8 mouse cellular contexts compared by ENCODE assay signal in genomic region chr16:13448051-13448705, GRCm38 (mm10).
DNase-seq lines count a peak whose midpoint lies in the region; ATAC-seq and TF ChIP-seq lines count a peak whose summit lies in the region.

No protein-coding gene starts in this region.

- no peak for TF ChIP-seq CTCF in Patski (IDR thresholded peaks at IDR 0.05)
- TF ChIP-seq CTCF in kidney, postnatal 0 days (IDR thresholded peaks at IDR 0.05; ENCODE audit: low read depth): no peak

- H3K9ac ChIP-seq in embryonic facial prominence, embryonic 11.5 days (replicated peaks; ENCODE audit: low read length): peak overlapping the region; percentile 76
- H3K9ac ChIP-seq in heart, embryonic 11.5 days (ENCODE audit: low read depth, low read length): peak overlapping the region; percentile 80
- H3K9ac ChIP-seq in kidney, postnatal 0 days (ENCODE audit: low read depth, low read length): peak overlapping the region; percentile 69

- H3K27ac ChIP-seq in embryonic facial prominence, embryonic 11.5 days (replicated peaks; ENCODE audit: low read depth, low read length): no peak overlapping the region
- H3K27ac ChIP-seq in heart, embryonic 11.5 days (ENCODE audit: low read depth, low read length): no peak overlapping the region
- H3K27ac ChIP-seq in kidney, postnatal 0 days: no peak overlapping the region

- no peaks in the 10 kb centered on the region for H3K9me3 ChIP-seq in embryonic facial prominence, embryonic 11.5 days (replicated peaks; ENCODE audit: control insufficient read depth, low read length)
- H3K9me3 ChIP-seq in heart, embryonic 11.5 days (replicated peaks; ENCODE audit: control insufficient read depth, low read length): no peaks in the 10 kb centered on the region
- no peaks in the 10 kb centered on the region for H3K9me3 ChIP-seq in kidney, postnatal 0 days (replicated peaks; ENCODE audit: low read length)

- CTCF ChIA-PET in Patski (lab: Charles Lee): interaction anchor here (2.0 kb wide), 1 partner anchor 10 kb away, joined by 6 read pairs; no protein-coding TSS in a partner anchor

- ATAC-seq in Patski: peak; percentile 47
- peak; percentile 60 for ATAC-seq in embryonic facial prominence, embryonic 11.5 days (replicated peaks; ENCODE audit: insufficient number of reproducible peaks, low FRiP score, low TSS enrichment, low read depth)
- ATAC-seq in heart, embryonic 11.5 days (replicated peaks; ENCODE audit: insufficient number of reproducible peaks, low FRiP score, low TSS enrichment): peak; percentile 51; the same call in 1 of the 2 replicates
- ATAC-seq in kidney, postnatal 0 days (replicated peaks; ENCODE audit: low FRiP score, low read depth): peak; percentile 53; the same call in 1 of the 2 replicates

- in situ Hi-C loops in Patski (cut with MboI; ENCODE audit: low pct_unique_long_range_greater_than_20kb): loop anchor here (10.0 kb wide), 1 partner anchor 157 kb away; no protein-coding TSS in a partner anchor

- H3K4me2 ChIP-seq in embryonic facial prominence, embryonic 11.5 days (ENCODE audit: low read depth, low read length): peak overlapping the region; percentile 100
- H3K4me2 ChIP-seq in heart, embryonic 11.5 days: peak overlapping the region; percentile 98
- H3K4me2 ChIP-seq in kidney, postnatal 0 days (ENCODE audit: low read length): peak overlapping the region; percentile 100

- POLR2A ChIA-PET in Patski (lab: Charles Lee): interaction anchor here (0.6 kb wide), 1 partner anchor 47 kb away, joined by 3 read pairs; no protein-coding TSS in a partner anchor

- H3K4me3 ChIP-seq in embryonic facial prominence, embryonic 11.5 days (ENCODE audit: low read depth, low read length): peak overlapping the region; percentile 74
- peak overlapping the region; percentile 83 for H3K4me3 ChIP-seq in heart, embryonic 11.5 days (ENCODE audit: low read depth, low read length)
- H3K4me3 ChIP-seq in kidney, postnatal 0 days (replicated peaks; ENCODE audit: low read depth, low read length): peak overlapping the region; percentile 86

- H3K36me3 ChIP-seq in embryonic facial prominence, embryonic 11.5 days (replicated peaks; ENCODE audit: control insufficient read depth, insufficient read depth, low read depth, low read length): no peaks in the 10 kb centered on the region
- H3K36me3 ChIP-seq in heart, embryonic 11.5 days (ENCODE audit: control insufficient read depth, insufficient read depth, low read length): no peaks in the 10 kb centered on the region
- H3K36me3 ChIP-seq in kidney, postnatal 0 days (ENCODE audit: insufficient read depth, low read length): no peaks in the 10 kb centered on the region

- H3K4me1 ChIP-seq in embryonic facial prominence, embryonic 11.5 days (ENCODE audit: control insufficient read depth, insufficient read depth, low read length): no peaks in the 10 kb centered on the region
- peaks cover 3% of the 10 kb centered on the region; the same call in 1 of the 2 replicates for H3K4me1 ChIP-seq in heart, embryonic 11.5 days (ENCODE audit: control insufficient read depth, insufficient read depth, low read length)
- H3K4me1 ChIP-seq in kidney, postnatal 0 days (replicated peaks; ENCODE audit: insufficient read depth, low read length): peaks cover 4% of the 10 kb centered on the region; the same call in 1 of the 2 replicates

- DNase-seq in CD4-positive, CD25-positive, alpha-beta regulatory T cell, adult 2 months (ENCODE audit: low read depth, low spot score): peak; percentile 29
- no peak for DNase-seq in Patski (ENCODE audit: low read depth, low spot score)
- peak; percentile 30 for DNase-seq in embryonic facial prominence, embryonic 11.5 days (ENCODE audit: low spot score)
- DNase-seq in kidney, postnatal 0 days (ENCODE audit: low spot score): peak; percentile 35
- peak; percentile 41 to 53 for DNase-seq in lung, postnatal 4 days
- peak; percentile 57 for DNase-seq in right cerebral cortex, postnatal 4 days
- DNase-seq in frontal cortex, postnatal 36 days (ENCODE audit: low spot score in 2 of 2): no peak

- no peaks in the 10 kb centered on the region for H3K27me3 ChIP-seq in Patski
- H3K27me3 ChIP-seq in embryonic facial prominence, embryonic 11.5 days (ENCODE audit: control insufficient read depth, insufficient read depth, low read length): peaks cover 27% of the 10 kb centered on the region
- H3K27me3 ChIP-seq in heart, embryonic 11.5 days (ENCODE audit: control insufficient read depth, insufficient read depth, low read length): peaks cover 16% of the 10 kb centered on the region
- H3K27me3 ChIP-seq in kidney, postnatal 0 days (ENCODE audit: insufficient read depth, low read length): no peaks in the 10 kb centered on the region

- WGBS in embryonic facial prominence, embryonic 11.5 days: under 1% methylated on average over 42 of the region's 52 CpGs
- 1% methylated on average over 46 of the region's 52 CpGs for WGBS in heart, embryonic 11.5 days (ENCODE audit: insufficient replicate concordance)
- under 1% methylated on average over 38 of the region's 52 CpGs for WGBS in kidney, postnatal 0 days

Comparison
In these comparisons a context has a peak if more than half of its experiments do, and no peak if none do; other contexts are left out.
1. DNase-seq: peak in CD4-positive, CD25-positive, alpha-beta regulatory T cell, adult 2 months (single experiment), embryonic facial prominence, embryonic 11.5 days (single experiment), kidney, postnatal 0 days (single experiment), lung, postnatal 4 days (2 of 2) and right cerebral cortex, postnatal 4 days (single experiment); none in Patski (single experiment) and frontal cortex, postnatal 36 days (0 of 2).
2. Peak in every context shown above with its lines, with median percentiles within 50 percentile points of each other: ATAC-seq, H3K4me2 ChIP-seq, H3K4me3 ChIP-seq and H3K9ac ChIP-seq.